Mouse (Mus musculus) spleen, postnatal 36 days (tissue): ENCODE data around the gene Rhox7b.
"Not testable (repeated sequence)": the region's sequence is repeated elsewhere in the genome, so short reads cannot be mapped to it uniquely, and the experiment has no call there.

Source experiments
- DNase-seq, 2 experiments: peaks; one replicate each; pipeline ENCODE4 v3.0.0; 2022; ENCODE audit warnings: low spot score in 2 of 2, mixed read lengths in 1 of 2

Gene Rhox7b

GRCm38 (mm10) chrX:37897132-37897531 is at the start of gene Rhox7b:
Gene Rhox7b, minus strand, starts transcription at chrX:37897232.
- not testable (repeated sequence) for DNase-seq

- DNase-seq = no peak
Measured at GRCm38 (mm10) chrX:37916311-37916710, 19.3 kb upstream of the Rhox7b start.

GRCm38 (mm10) chrX:37908581-37908980 is 11.5 kb upstream of the Rhox7b start:
- no peak for DNase-seq

GRCm38 (mm10) chrX:37903727-37904126 is 6.7 kb upstream of the Rhox7b start:
- DNase-seq = no peak

- not testable (repeated sequence) for DNase-seq
Measured at GRCm38 (mm10) chrX:37901670-37902069, 4.6 kb upstream of the Rhox7b start, which contains the start of gene Rhox9. Gene Rhox9, minus strand, starts transcription at chrX:37901770.

- no peak for DNase-seq
Measured at GRCm38 (mm10) chrX:37878844-37879243, 18.2 kb downstream of the Rhox7b start, which contains the start of gene Rhox8. Gene Rhox8, minus strand, starts transcription at chrX:37878944.

- no peak for DNase-seq
Measured at GRCm38 (mm10) chrX:37871641-37872040, 25.4 kb downstream of the Rhox7b start.
